Mouse (Mus musculus): ENCODE results near the gene Creb5.

- TF ChIP-seq CTCF (IDR thresholded peaks at IDR 0.05; ENCODE audit: borderline replicate concordance, insufficient read depth, low read length) = no peak
- TF ChIP-seq POLR2A (IDR thresholded peaks at IDR 0.05; ENCODE audit: low read depth, low read length) = no peak
Measured at GRCm38 (mm10) chr6:53618164-53618563, 331.1 kb downstream of the Creb5 start.
